Mouse (Mus musculus): Measurements from ENCODE around the gene Nr3c2. TPM values are rescaled to one million over a fixed set of nuclear protein-coding genes. Genes with fewer than 3 reads are reported as not detected.

Nr3c2 gene
- polyA plus RNA-seq, 1 experiment from 2014 or later = 5.6 TPM

DNA sequence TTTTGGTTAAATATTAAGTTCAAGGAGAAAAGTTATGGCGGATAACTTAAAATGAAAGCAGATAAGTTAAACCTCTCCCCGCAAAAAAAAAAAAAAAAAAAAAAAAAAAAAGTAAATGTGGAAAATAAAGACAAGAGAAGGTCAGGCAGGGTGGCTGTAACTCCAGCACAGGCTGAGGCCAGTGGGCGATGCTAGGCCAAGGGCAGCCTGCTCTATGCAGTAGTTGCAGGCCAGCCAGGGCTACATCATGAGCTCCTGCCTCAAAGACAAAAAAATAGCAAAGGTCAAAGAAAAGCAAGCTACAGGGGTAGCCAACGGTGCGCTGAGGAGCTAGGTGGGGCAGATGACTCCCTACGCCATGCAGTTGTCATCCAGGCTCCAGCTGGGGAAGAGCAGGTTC is 270.1 kb downstream of the Nr3c2 start:
- no peaks in the 10 kb centered on the region for H3K27me3 ChIP-seq (replicated peaks)
- H3K4me1 ChIP-seq (replicated peaks) = 0 out of 2 replicates have a peak, but pooled peaks cover 5% of the 10 kb centered on the region
- WGBS = 71% methylated on average over 6 of the region's 6 CpGs
- no peaks in the 10 kb centered on the region for H3K9me3 ChIP-seq
- no peak overlapping the region for H3K9ac ChIP-seq
- no peak overlapping the region for H3K4me2 ChIP-seq (replicated peaks)
- no peaks in the 10 kb centered on the region for H3K36me3 ChIP-seq
- H3K27ac ChIP-seq = 0 out of 2 replicates have a peak overlapping the region, but pooled peaks have one; percentile 67
- no peak overlapping the region for H3K4me3 ChIP-seq (replicated peaks)
- peak; percentile 58 for ATAC-seq

DNA sequence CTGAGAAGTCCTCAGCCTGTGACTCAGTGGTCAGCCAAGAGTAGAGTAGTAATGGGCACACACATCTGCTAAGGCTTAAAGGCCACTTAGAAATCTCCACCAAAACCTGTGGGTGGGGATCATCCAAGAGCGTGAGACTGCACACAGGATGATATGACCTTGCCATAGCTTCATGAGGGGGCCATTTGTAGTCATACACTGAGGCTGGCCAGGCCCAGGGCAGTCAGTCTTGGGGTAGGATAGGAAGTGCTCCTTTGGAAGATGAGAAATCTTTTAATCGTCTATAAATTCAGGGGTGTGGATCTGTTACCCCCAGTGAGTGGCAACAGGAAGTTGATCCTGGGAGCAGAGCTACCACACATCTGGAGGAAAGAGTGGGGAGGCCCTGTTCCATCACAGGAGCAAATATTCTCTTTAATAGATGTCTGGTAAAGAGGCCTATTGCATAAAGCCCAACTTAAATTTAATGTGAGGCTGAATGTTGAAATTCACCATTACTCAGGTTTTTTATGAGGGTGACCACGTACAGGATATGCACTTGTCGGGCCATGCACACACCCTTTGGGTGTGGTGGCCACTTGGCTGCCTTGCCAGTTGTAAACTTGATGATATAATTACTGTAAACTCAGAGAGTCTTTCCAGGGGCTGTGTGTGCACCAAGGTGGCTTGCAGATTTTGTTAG is 270.7 kb downstream of the Nr3c2 start:
- 70% methylated on average over 4 of the region's 4 CpGs for WGBS
- no peak overlapping the region for H3K4me2 ChIP-seq (replicated peaks)
- no peak overlapping the region for H3K4me3 ChIP-seq (replicated peaks)
- H3K27me3 ChIP-seq (replicated peaks) = no peaks in the 10 kb centered on the region
- H3K9me3 ChIP-seq = no peaks in the 10 kb centered on the region
- H3K4me1 ChIP-seq (replicated peaks) = 0 out of 2 replicates have a peak, but pooled peaks cover 5% of the 10 kb centered on the region
- 0 out of 2 replicates have a peak overlapping the region, but pooled peaks have one; percentile 67 for H3K27ac ChIP-seq
- H3K9ac ChIP-seq = no peak overlapping the region
- peak; percentile 84 for ATAC-seq
- H3K36me3 ChIP-seq = no peaks in the 10 kb centered on the region

DNA sequence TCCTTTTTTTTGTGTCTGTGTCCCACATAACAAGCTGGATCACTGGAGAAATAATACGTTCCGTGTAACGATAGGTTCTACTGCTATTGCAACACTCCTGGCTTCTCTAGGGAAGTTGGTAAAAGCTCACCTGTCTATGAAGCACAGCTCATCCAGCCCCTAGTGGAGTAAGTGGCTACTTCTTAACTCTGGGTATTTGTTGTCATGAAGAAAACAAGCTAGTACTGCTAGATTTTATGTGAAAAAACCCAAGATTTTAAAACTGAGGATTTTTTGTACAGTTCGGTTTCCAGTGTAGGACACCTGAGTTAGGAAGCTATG is 271.2 kb downstream of the Nr3c2 start:
- no peak overlapping the region for H3K9ac ChIP-seq
- H3K4me2 ChIP-seq (replicated peaks) = no peak overlapping the region
- no peaks in the 10 kb centered on the region for H3K36me3 ChIP-seq
- 86% methylated on average over 4 of the region's 4 CpGs for WGBS
- no peaks in the 10 kb centered on the region for H3K27me3 ChIP-seq (replicated peaks)
- no peak overlapping the region for H3K27ac ChIP-seq
- H3K4me3 ChIP-seq (replicated peaks) = no peak overlapping the region
- H3K4me1 ChIP-seq (replicated peaks) = 0 out of 2 replicates have a peak, but pooled peaks cover 5% of the 10 kb centered on the region
- ATAC-seq = peak; percentile 65; the same call in 1 of the 2 replicates
- no peaks in the 10 kb centered on the region for H3K9me3 ChIP-seq

DNA sequence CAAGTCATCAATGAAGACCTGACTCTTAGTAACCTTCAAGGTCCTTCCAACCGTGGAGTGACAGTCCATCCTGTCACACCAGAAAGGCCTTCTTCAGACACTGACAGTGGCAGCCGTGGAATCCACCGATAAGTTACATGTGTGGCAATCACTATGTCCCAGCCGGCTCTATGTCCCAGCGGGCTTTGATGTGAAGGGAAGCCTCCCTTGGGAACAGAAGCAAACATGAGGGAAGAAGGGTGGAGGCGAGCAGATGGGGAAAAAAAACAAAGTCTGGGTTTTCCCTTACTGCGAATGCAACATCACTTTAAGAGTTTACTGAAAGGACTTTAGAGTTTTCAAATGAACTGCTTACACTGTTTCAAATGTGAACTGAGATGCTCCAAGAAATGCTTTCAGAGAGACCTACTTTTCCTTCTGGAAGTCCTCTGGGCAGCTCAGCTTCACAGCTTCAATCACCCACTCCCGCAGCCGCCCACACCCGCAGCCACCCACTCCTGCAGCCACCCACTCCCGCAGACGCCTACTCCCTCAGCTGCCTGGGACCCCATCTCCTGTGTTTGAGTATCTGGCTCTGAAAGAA is 273.9 kb downstream of the Nr3c2 start:
- no peak overlapping the region for H3K9ac ChIP-seq
- no peak overlapping the region for H3K4me2 ChIP-seq (replicated peaks)
- 0 out of 2 replicates have a peak, but pooled peaks cover 5% of the 10 kb centered on the region for H3K4me1 ChIP-seq (replicated peaks)
- no peaks in the 10 kb centered on the region for H3K36me3 ChIP-seq
- no peaks in the 10 kb centered on the region for H3K27me3 ChIP-seq (replicated peaks)
- WGBS = 65% methylated on average over 12 of the region's 12 CpGs
- H3K4me3 ChIP-seq (replicated peaks) = no peak overlapping the region
- no peak overlapping the region for H3K27ac ChIP-seq
- ATAC-seq = no peak
- H3K9me3 ChIP-seq = no peaks in the 10 kb centered on the region

DNA sequence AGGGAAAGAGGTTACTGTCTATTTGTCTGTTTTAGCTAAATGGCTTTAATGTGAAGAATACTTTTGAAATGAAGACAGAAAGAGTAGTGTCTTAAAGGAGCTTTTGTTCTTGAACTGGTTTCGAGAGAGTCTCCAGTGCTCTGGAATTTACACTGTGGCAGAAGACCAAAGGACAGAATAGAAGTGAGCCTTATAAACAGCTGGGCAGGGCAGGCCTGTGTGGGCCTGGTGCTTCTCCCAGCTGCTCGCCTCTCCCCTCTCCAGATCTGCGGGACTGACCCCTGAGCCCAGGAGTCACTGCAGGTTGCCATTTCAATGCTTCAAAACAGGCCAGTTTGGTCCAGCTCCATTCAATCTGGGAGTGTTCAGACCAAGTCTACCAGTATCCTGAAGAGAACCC is 274.5 kb downstream of the Nr3c2 start:
- Histone ChIP-seq H3K9me3 (no peaks in the 10 kb centered on the region), H3K4me1 (replicated peaks) (0 out of 2 replicates have a peak, but pooled peaks cover 5% of the 10 kb centered on the region), H3K36me3 (no peaks in the 10 kb centered on the region), H3K27ac (no peak overlapping the region), H3K4me2 (replicated peaks) (no peak overlapping the region), H3K27me3 (replicated peaks) (no peaks in the 10 kb centered on the region), H3K4me3 (replicated peaks) (no peak overlapping the region), H3K9ac (no peak overlapping the region)
- 38% methylated on average over 3 of the region's 3 CpGs for WGBS
- no peak for ATAC-seq

DNA sequence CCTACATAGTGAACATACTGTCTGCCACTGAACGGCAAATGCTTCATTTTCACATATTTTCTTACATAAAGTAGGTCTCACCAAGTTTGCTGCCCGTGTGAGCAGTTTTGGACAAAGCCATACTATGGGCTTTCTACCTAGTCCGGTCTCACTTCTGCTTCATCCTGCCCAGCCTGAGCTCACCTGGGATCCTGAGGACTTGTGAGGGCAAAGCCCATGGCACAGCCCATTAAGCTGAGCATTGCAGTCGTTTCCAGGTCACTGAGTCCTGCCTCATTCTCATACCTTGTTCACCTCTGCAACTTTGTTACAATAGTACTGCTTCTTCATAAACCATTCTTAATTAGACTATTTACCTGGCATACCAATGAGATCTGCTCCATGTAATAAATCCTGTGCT is 276.2 kb downstream of the Nr3c2 start:
- no peaks in the 10 kb centered on the region for H3K27me3 ChIP-seq (replicated peaks)
- H3K9ac ChIP-seq = no peak overlapping the region
- H3K9me3 ChIP-seq = no peaks in the 10 kb centered on the region
- H3K4me1 ChIP-seq (replicated peaks) = no peaks in the 10 kb centered on the region
- no peaks in the 10 kb centered on the region for H3K36me3 ChIP-seq
- WGBS = 92% methylated on average over 4 of the region's 4 CpGs
- no peak overlapping the region for H3K4me2 ChIP-seq (replicated peaks)
- H3K4me3 ChIP-seq (replicated peaks) = no peak overlapping the region
- ATAC-seq = no peak
- no peak overlapping the region for H3K27ac ChIP-seq

DNA sequence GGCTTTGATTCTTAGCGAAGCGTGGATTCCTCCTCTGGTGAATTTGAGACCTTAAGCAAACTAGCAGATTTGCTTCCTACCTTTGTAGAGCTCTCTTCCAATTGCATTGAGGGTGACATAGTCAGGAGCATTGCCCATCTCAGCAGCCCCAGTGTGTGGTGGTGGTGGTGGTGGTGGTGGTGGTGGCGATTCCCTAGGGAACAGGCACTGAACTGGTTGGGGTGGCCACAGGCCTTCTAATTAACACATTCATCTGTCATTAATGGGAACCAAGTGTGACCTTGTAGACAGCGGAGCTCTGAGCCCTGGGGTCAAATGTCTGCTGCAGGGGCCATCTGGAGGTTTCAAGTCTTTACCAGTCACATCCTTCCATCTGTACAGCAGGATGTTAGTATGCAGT is 277.1 kb downstream of the Nr3c2 start:
- H3K27me3 ChIP-seq (replicated peaks) = no peaks in the 10 kb centered on the region
- H3K27ac ChIP-seq = no peak overlapping the region
- no peak overlapping the region for H3K4me2 ChIP-seq (replicated peaks)
- no peaks in the 10 kb centered on the region for H3K36me3 ChIP-seq
- no peak overlapping the region for H3K4me3 ChIP-seq (replicated peaks)
- ATAC-seq = no peak
- H3K4me1 ChIP-seq (replicated peaks) = no peaks in the 10 kb centered on the region
- whole genome bisulfite sequencing = 87% methylated on average over 4 of the region's 4 CpGs
- H3K9ac ChIP-seq = no peak overlapping the region
- H3K9me3 ChIP-seq = no peaks in the 10 kb centered on the region

DNA sequence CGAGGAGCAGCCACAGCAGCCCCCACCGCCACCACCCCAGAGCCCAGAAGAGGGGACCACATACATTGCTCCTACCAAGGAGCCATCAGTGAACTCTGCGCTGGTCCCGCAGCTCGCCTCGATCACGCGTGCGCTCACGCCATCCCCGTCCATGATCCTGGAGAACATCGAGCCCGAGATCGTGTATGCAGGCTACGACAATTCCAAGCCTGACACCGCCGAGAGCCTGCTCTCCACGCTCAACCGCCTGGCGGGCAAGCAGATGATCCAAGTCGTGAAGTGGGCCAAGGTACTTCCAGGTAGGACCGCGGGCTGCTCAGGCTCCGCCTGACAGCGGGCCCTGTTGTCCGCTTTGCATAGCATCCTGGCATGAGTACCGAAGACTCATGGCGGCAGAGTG is 286.6 kb downstream of the Nr3c2 start:
- no peaks in the 10 kb centered on the region for H3K27me3 ChIP-seq (replicated peaks)
- no peak for ATAC-seq

DNA sequence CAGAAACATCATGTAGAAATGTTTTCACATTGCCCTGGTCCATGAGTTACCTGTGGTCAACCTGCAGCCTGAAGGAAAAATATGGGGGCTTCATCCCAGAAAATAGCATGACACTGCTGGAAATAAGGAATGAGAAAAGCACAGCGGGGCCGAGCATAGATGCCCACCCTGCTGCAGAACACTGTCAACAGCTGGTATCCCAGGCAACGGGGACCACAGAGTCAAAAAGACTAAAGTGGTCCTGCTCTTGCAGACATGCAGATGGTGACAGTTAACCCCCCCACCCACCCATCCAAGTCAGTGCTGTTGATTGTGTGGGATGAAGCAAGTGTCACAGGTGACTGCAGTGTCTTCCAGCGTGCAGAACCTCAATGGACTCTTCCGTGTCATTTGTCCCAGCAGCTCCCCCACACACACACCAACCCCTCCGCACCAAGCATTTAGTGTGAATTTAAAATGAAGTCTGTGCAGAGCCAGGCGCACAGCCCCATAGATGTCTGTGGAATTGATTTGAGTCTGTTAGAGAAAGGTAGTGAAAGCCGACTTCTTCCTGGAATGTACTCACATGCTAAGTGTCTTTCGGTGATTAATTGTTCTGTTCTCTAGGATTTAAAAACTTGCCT is 287.8 kb downstream of the Nr3c2 start:
- Histone ChIP-seq H3K9ac (no peak overlapping the region), H3K27me3 (replicated peaks) (no peaks in the 10 kb centered on the region), H3K27ac (no peak overlapping the region), H3K4me1 (replicated peaks) (no peaks in the 10 kb centered on the region), H3K36me3 (no peaks in the 10 kb centered on the region), H3K4me2 (replicated peaks) (no peak overlapping the region), H3K9me3 (no peaks in the 10 kb centered on the region), H3K4me3 (replicated peaks) (no peak overlapping the region)
- no peak for ATAC-seq
- 75% methylated on average over 9 of the region's 9 CpGs for WGBS

More for the DNA sequence above, 286.6 kb downstream of the Nr3c2 start:
- WGBS = 92% methylated on average over 28 of the region's 28 CpGs
- no peaks in the 10 kb centered on the region for H3K36me3 ChIP-seq
- no peak overlapping the region for H3K4me2 ChIP-seq (replicated peaks)
- no peaks in the 10 kb centered on the region for H3K4me1 ChIP-seq (replicated peaks)
- no peak overlapping the region for H3K4me3 ChIP-seq (replicated peaks)
- H3K27ac ChIP-seq = no peak overlapping the region
- no peaks in the 10 kb centered on the region for H3K9me3 ChIP-seq
- H3K9ac ChIP-seq = no peak overlapping the region

DNA sequence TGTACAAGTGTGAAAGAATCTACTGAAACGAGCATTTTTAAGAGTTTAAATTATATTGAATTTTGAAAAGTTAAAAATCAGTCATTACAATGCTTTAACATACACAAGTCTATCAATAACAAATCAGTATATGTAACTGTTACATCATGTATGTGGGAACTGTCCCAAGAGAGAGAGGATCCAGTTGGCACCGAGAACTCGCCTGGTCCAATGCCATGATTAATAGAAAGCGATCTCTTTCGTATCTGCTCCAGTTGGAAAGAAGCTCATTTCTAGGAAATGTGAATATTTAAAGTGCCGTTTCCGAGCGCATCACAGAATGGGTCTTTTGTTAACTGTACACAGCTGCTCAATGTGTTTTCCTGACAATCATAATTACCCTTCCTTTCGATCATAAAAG is 288.5 kb downstream of the Nr3c2 start:
- no peak for ATAC-seq
- H3K27ac ChIP-seq = no peak overlapping the region
- 55% methylated on average over 9 of the region's 9 CpGs for WGBS

DNA sequence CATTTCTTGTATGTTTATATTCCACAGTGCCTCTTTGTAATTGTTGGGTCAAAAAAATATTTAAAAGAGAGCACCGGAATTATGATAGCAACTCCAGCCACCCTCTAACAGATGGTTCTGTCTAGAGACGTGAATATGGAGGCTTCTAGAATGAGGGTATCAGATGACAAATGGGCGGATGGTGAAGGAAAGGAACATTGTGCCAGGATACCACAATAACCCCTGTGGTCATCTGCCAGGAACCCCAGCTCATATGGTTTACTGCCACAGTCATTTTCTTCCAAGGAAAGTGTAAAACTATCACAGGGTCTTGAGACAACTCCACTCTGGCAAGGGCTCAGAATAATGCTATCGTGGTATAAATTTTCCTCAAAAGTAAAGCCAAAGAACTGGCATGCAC is 289.1 kb downstream of the Nr3c2 start:
- H3K27me3 ChIP-seq (replicated peaks) = no peaks in the 10 kb centered on the region
- no peaks in the 10 kb centered on the region for H3K9me3 ChIP-seq
- 49% methylated on average over 4 of the region's 4 CpGs for WGBS
- H3K4me3 ChIP-seq (replicated peaks) = no peak overlapping the region
- H3K36me3 ChIP-seq = no peaks in the 10 kb centered on the region
- H3K4me1 ChIP-seq (replicated peaks) = no peaks in the 10 kb centered on the region
- no peak overlapping the region for H3K9ac ChIP-seq
- no peak overlapping the region for H3K4me2 ChIP-seq (replicated peaks)
- ATAC-seq = no peak
- H3K27ac ChIP-seq = no peak overlapping the region

More for the DNA sequence above, 288.5 kb downstream of the Nr3c2 start:
- H3K27me3 ChIP-seq (replicated peaks) = no peaks in the 10 kb centered on the region
- H3K9me3 ChIP-seq = no peaks in the 10 kb centered on the region
- no peaks in the 10 kb centered on the region for H3K36me3 ChIP-seq
- no peak overlapping the region for H3K4me3 ChIP-seq (replicated peaks)
- no peak overlapping the region for H3K4me2 ChIP-seq (replicated peaks)
- H3K9ac ChIP-seq = no peak overlapping the region
- H3K4me1 ChIP-seq (replicated peaks) = no peaks in the 10 kb centered on the region

DNA sequence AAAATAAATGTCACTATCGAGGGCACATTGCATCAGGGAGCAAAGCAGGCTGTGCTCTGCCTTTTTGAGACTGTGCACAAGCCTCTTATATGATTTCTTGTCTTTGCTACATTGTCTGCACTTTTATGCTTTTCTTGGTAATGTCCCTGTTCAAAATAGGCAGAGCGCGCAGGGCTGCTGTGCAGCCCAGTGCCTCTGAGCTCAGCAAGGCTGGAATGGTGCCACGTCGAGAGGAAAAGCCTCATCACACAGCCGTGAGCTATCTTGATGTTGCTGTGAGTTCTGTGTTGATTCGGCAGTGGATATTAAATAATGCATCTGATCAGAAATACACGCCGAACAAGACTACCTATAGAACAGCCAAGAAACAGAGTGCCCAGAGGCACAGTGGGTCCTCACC is 290.1 kb downstream of the Nr3c2 start:
- Histone ChIP-seq H3K27me3 (replicated peaks) (no peaks in the 10 kb centered on the region), H3K4me3 (replicated peaks) (no peak overlapping the region), H3K4me1 (replicated peaks) (no peaks in the 10 kb centered on the region), H3K27ac (no peak overlapping the region), H3K4me2 (replicated peaks) (no peak overlapping the region), H3K9me3 (no peaks in the 10 kb centered on the region), H3K36me3 (no peaks in the 10 kb centered on the region), H3K9ac (no peak overlapping the region)
- WGBS = 76% methylated on average over 9 of the region's 9 CpGs
- ATAC-seq = no peak

DNA sequence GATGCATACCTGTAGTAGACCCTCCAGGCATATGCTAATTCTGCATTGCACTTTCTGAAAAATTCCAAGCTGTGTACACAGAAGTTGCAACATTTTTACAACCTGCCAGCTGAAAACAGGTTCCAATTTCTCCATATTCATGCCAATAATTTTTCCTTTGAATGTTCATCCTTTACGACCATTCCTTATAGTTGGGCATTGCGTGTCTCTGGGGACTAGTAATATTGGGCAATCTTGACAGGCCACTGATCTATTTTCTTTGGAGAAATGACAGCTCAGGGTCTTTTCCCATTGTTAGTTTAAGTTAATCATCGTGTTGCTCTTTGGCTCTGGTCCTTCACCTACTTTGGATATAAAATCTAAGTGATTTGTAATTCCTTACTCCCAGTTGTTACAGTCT is 291.2 kb downstream of the Nr3c2 start:
- Histone ChIP-seq H3K4me1 (replicated peaks) (no peaks in the 10 kb centered on the region), H3K4me3 (replicated peaks) (no peak overlapping the region), H3K27ac (no peak overlapping the region), H3K27me3 (replicated peaks) (no peaks in the 10 kb centered on the region), H3K36me3 (no peaks in the 10 kb centered on the region), H3K9me3 (no peaks in the 10 kb centered on the region), H3K9ac (no peak overlapping the region), H3K4me2 (replicated peaks) (no peak overlapping the region)
- WGBS = 79% methylated on average over 3 of the region's 3 CpGs
- no peak for ATAC-seq
